Mouse (Mus musculus) heart, postnatal 0 days (tissue): ENCODE measurements at regions not wholly inside any gene's neighbourhood (a gene's known extent, or its start where the extent isn't known, plus 50 kb on each side); places are given as distances from the start of the nearest gene placed in this dataset.

ENCODE experiments used
- CTCF ChIP-seq: IDR thresholded peaks from 2 replicates; pipeline ENCODE4 v1.5.1; 2016; ENCODE audit warnings: antibody characterized with exemption, control low read depth, low read depth
- EP300 ChIP-seq: IDR thresholded peaks from 2 replicates; pipeline ENCODE4 v1.6.1; 2016; ENCODE audit warnings: antibody characterized with exemption, low read depth

- TF ChIP-seq CTCF (no peak), EP300 (no peak)
Measured at GRCm38 (mm10) chr15:62347697-62348096, 1424.9 kb upstream of the A1bg start.
